Mouse (Mus musculus) limb, embryonic 14.5 days (tissue): ENCODE results near the gene Ccndbp1. TPM values are rescaled to one million over a fixed set of nuclear protein-coding genes. Genes with fewer than 3 reads are reported as not detected.
"Not testable (repeated sequence)": the region's sequence is repeated elsewhere in the genome, so short reads cannot be mapped to it uniquely, and the experiment has no call there.

Experiments
- ATAC-seq: fragments of 200-750 bp; cut with Nextera tagmentation; 2 replicates; pipeline ENCODE4 v1.8.0; 2017; ENCODE audit warnings: low read depth, moderate number of reproducible peaks, moderate TSS enrichment; ENCODE audit not compliant: low FRiP score
- DNase-seq: peaks from one replicate; pipeline ENCODE4 v3.0.0-alpha.2; 2015; ENCODE audit warnings: low spot score
- H3K27ac ChIP-seq: fragments of 300-500 bp; sonication (generic); replicated peaks from 2 replicates; pipeline ENCODE4 v1.5.1; 2014; ENCODE audit warnings: low read depth, mild to moderate bottlenecking, low read length, moderate library complexity, mixed read lengths
- H3K27me3 ChIP-seq: fragments of 300-500 bp; sonication (generic); 2 replicates; pipeline ENCODE4 v1.6.1; 2014; ENCODE audit warnings: low read length, mixed read lengths; ENCODE audit not compliant: control insufficient read depth, insufficient read depth
- H3K36me3 ChIP-seq: fragments of 300-500 bp; sonication (generic); 2 replicates; pipeline ENCODE4 v1.6.1; 2014; ENCODE audit warnings: mild to moderate bottlenecking, low read length, moderate library complexity, mixed read lengths; ENCODE audit not compliant: control insufficient read depth, insufficient read depth
- H3K4me1 ChIP-seq: fragments of 300-500 bp; sonication (generic); 2 replicates; pipeline ENCODE4 v1.6.1; 2014; ENCODE audit warnings: antibody characterized with exemption, low read length, mixed read lengths; ENCODE audit not compliant: control insufficient read depth, insufficient read depth
- H3K4me2 ChIP-seq: fragments of 300-500 bp; sonication (generic); replicated peaks from 2 replicates; pipeline ENCODE4 v1.6.1; 2014; ENCODE audit warnings: low read depth, mild to moderate bottlenecking, low read length, moderate library complexity; ENCODE audit not compliant: severe bottlenecking
- H3K4me3 ChIP-seq: fragments of 300-500 bp; sonication (generic); replicated peaks from 2 replicates; pipeline ENCODE4 v1.5.1; 2014; ENCODE audit warnings: low read length
- H3K9ac ChIP-seq: fragments of 300-500 bp; sonication (generic); 2 replicates; pipeline ENCODE4 v1.6.1; 2014; ENCODE audit warnings: mild to moderate bottlenecking, low read depth, low read length, moderate library complexity; ENCODE audit not compliant: severe bottlenecking
- H3K9me3 ChIP-seq: fragments of 300-500 bp; sonication (generic); 2 replicates; pipeline ENCODE4 v1.6.1; 2016; ENCODE audit warnings: low read length; ENCODE audit not compliant: control insufficient read depth
- POLR2A ChIP-seq: fragments of 200-500 bp; IDR thresholded peaks from 2 replicates; pipeline ENCODE4 v1.8.0; 2012; ENCODE audit warnings: inconsistent platforms, mild to moderate bottlenecking, moderate library complexity, borderline replicate concordance; ENCODE audit not compliant: insufficient read depth, insufficient read length; ENCODE audit errors: extremely low read depth
- WGBS: fragments of 180-500 bp; shearing (Covaris S2); extraction: QIAGEN DNeasy Blood & Tissue Kit; methylation state at CpG from one replicate; pipeline ENCODE4 v1.1.7; 2014; 5-methylcytosine and 5-hydroxymethylcytosine counted together
- polyA plus RNA-seq, 2 experiments: library from polyadenylated mRNA; depleted of rRNA in 1 of 2; stranded (reverse) in 1 of 2; unstranded in 1 of 2; fragments of >200 nt; fragmentation: Nextera tagmentation in 1 of 2; extraction: Ambion mirVana in 1 of 2; gene quantifications; 2 replicates each; pipeline versions ENCODE4 v1.2.1 to v1.2.3; 2012 to 2014

Ccndbp1 gene
- polyA plus RNA-seq, 2 experiments, result 39.9 to 40.7 TPM

DNA sequence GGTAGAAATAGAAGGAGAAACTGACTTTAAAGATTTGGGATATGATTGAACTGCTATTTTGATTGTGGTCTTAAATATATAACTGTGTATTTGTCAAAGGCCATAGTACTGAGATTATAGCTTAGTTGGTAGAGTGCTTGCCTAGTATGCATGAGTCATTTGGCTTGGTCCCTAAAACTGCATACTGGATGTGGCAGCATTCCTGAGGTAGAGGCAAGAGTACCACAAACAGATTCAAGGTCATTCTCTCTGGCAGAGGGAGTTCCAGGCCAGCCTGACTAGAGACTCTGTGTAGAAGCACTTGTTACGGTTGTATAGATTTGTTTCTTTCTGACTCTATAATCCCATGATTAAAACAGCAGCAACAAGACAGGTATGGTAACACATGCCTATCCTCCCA is 28.4 kb upstream of the Ccndbp1 start:
- no peak overlapping the region for H3K4me3 ChIP-seq
- no peaks in the 10 kb centered on the region for H3K9me3 ChIP-seq
- H3K9ac ChIP-seq, result no peak overlapping the region
- no peaks in the 10 kb centered on the region for H3K36me3 ChIP-seq
- no peaks in the 10 kb centered on the region; the same call in 1 of the 2 replicates for H3K27me3 ChIP-seq
- no peak for DNase-seq
- WGBS, result 88% methylated on average over 1 of the region's 1 CpGs
- H3K27ac ChIP-seq, result no peak overlapping the region
- ATAC-seq, result no peak
- no peaks in the 10 kb centered on the region for H3K4me1 ChIP-seq
- no peak for TF ChIP-seq POLR2A
- H3K4me2 ChIP-seq, result no peak overlapping the region

GRCm38 (mm10) chr2:120980861-120981260 is 27.3 kb upstream of the Ccndbp1 start:
- Histone ChIP-seq H3K4me2 (no peak overlapping the region), H3K27me3 (no peaks in the 10 kb centered on the region; the same call in 1 of the 2 replicates), H3K9ac (no peak overlapping the region), H3K27ac (no peak overlapping the region), H3K36me3 (no peaks in the 10 kb centered on the region), H3K9me3 (no peaks in the 10 kb centered on the region), H3K4me3 (no peak overlapping the region), H3K4me1 (no peaks in the 10 kb centered on the region)
- no peak for TF ChIP-seq POLR2A
- 52% methylated on average over 2 of the region's 2 CpGs for WGBS
- DNase-seq (no peak), ATAC-seq (no peak)

DNA sequence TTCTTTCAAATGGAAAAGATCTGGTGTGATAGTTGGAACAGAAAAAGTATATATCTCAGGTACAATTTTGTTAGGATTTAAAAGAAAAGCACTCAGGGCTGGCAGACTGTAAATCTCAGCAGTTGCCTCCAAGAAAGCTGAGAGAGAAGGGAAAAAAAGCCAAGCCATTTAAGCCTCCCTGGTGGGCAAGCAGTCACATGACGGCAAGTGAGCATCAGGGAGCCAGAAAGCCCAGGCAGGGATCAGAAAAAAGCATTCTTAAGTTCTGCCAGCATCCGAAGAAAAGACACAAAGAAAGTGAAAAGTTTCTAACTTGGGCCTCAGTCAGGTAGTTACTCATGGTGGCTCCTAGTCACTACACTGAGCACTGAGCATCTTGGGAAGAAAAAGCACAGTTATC is 24.6 kb upstream of the Ccndbp1 start:
- Histone ChIP-seq H3K4me2 (no peak overlapping the region), H3K9me3 (no peaks in the 10 kb centered on the region), H3K27ac (no peak overlapping the region), H3K36me3 (no peaks in the 10 kb centered on the region), H3K9ac (no peak overlapping the region), H3K4me3 (no peak overlapping the region), H3K27me3 (no peaks in the 10 kb centered on the region), H3K4me1 (no peaks in the 10 kb centered on the region)
- no peak for ATAC-seq
- no peak for TF ChIP-seq POLR2A
- no peak for DNase-seq
- 9% methylated on average over 2 of the region's 2 CpGs for WGBS

DNA sequence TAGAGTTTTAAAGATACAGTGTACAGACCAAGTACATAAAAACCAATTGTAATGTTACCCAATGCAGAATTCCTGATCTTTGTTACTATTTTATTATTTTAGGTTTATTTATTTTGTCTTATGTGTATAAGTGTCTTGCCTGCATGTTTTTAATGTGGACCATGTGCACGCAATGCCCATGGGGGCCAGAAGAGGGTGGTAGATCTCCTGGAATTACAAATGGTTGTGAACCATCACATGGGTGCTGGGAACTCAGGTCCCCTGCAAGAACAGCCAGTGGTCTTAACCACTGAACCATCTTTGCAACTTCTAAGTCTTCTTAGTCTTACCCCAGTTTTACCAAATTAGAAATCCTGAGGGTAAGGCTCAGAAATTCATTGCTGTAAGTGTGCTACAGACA is 23.0 kb upstream of the Ccndbp1 start:
- no peak for ATAC-seq
- Histone ChIP-seq H3K36me3 (no peaks in the 10 kb centered on the region), H3K4me3 (no peak overlapping the region), H3K27me3 (no peaks in the 10 kb centered on the region), H3K9ac (no peak overlapping the region), H3K9me3 (no peaks in the 10 kb centered on the region), H3K4me1 (no peaks in the 10 kb centered on the region), H3K4me2 (no peak overlapping the region), H3K27ac (no peak overlapping the region)
- WGBS, result 89% methylated on average over 1 of the region's 1 CpGs
- no peak for DNase-seq
- TF ChIP-seq POLR2A, result no peak

GRCm38 (mm10) chr2:120991196-120991595 is 17.0 kb upstream of the Ccndbp1 start:
- Histone ChIP-seq H3K27me3 (no peaks in the 10 kb centered on the region), H3K4me1 (no peaks in the 10 kb centered on the region), H3K9me3 (no peaks in the 10 kb centered on the region), H3K9ac (no peak overlapping the region), H3K36me3 (no peaks in the 10 kb centered on the region), H3K4me2 (no peak overlapping the region), H3K4me3 (no peak overlapping the region), H3K27ac (no peak overlapping the region)
- no peak for ATAC-seq
- no peak for DNase-seq
- 71% methylated on average over 4 of the region's 4 CpGs for WGBS
- no peak for TF ChIP-seq POLR2A

- not testable (repeated sequence) for H3K36me3 ChIP-seq, H3K4me1 ChIP-seq, H3K4me2 ChIP-seq, H3K9ac ChIP-seq, DNase-seq, ATAC-seq, H3K9me3 ChIP-seq, H3K27me3 ChIP-seq, H3K27ac ChIP-seq, H3K4me3 ChIP-seq
- WGBS, result 77% methylated on average over 1 of the region's 1 CpGs
These were observed 11.6 kb upstream of the Ccndbp1 start for GRCm38 (mm10) chr2:120996607-120997006.
